Mouse (Mus musculus) activated CD4-positive, CD25-positive, alpha-beta regulatory T cell, adult 4 months (primary cell): Measurements from ENCODE around the gene Tax1bp1. TPM values are rescaled to one million over a fixed set of nuclear protein-coding genes. Genes with fewer than 3 reads are reported as not detected.

Experiments used
- ATAC-seq: one replicate; pipeline ENCODE4 v1.8.0; 2017
- polyA plus RNA-seq, 2 experiments: library from polyadenylated mRNA; unstranded; fragments of 100-300 nt; shearing (Covaris generic); gene quantifications; one replicate each; pipeline ENCODE4 v1.2.1; 2017

Gene Tax1bp1
- polyA plus RNA-seq, 2 experiments from 2014 or later: 210 to 248 TPM

DNA sequence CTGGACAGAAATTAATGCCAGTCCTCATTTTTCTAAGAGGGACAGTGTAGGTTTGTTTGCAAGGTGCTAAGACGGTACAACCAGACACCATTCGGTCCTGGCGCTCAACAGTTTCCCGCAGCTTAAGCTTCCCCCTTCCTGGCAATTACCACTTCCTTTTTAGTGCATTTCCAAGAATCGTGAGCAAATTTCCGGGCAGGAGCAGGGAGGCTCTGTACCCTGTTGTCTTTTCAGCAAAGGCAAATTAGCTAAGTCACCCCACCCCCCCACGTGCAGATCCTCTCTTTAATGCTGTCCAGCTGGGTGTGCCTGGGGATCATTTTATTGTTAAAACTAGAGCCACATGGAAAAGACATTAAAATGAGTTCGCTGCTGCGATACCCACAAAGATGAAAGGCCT is 88.7 kb downstream of the Tax1bp1 start:
- peak; percentile 68 for ATAC-seq

DNA sequence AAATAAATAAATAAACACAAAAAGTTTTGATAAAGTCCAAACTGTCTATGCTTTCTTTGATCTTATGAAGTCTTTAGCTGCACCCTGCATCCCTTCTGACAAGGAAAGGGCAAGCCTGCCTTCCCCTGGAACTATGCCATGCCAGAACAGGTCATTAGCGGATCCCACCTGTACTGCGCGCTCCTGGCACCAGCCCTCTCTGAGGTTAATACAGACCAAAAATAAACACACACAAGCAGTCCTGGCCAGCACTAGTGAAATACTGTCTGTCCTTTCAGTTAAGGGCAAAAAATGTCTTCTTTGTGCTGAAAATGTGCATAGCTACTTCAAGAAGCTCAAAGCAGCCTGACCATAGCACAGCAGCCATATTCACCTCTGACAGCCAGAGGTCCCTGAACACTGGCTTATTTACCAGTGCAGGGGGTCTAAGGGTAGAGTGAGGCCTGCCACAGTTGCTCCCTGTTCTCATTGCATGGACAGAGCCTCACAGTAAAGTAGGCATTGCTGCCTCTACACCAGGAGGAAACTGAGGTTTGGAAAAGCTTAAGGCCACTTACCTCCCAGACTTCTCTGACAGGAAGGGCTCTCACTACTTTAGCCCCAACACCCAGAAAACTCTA is 91.8 kb downstream of the Tax1bp1 start:
- no peak for ATAC-seq

Other genes with a start within 250 kb of the Tax1bp1 start
- 10 to 100 TPM; 34.0 to 48.4 TPM for gene Hibadh, start 73.3 kb upstream of the Tax1bp1 start, polyA plus RNA-seq